Mouse (Mus musculus): ENCODE measurements at regions not wholly inside any gene's neighbourhood (a gene's known extent, or its start where the extent isn't known, plus 50 kb on each side); places are given as distances from the start of the nearest gene placed in this dataset.

DNA sequence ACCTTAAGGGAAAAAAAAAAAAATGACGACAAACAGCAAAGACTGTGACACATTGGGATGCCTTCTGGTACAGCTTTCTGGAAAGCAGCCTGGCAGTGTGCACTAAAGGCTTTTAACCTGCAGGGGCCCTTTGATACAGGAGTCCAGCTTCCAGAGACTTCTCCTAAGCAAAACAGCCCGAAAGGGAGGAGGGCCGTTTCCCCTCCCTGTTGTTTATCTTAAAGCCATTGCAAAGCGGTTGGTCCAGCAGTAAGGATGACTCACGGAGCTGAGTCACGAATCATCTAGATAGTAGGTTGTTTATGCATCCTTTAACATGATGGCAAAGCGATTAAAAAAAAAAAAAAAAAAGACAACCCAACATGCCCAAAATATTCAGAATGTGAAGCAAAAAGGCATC lies 70.4 kb upstream of the Rap1b start:
- intact Hi-C loops (cut with DNase I), result no loop called here
- DNase-seq (ENCODE audit: extremely low spot score in 1 of 2, low spot score in 2 of 2), result peak in 1 of 2 experiments; percentile 25
- no peak overlapping the region for H3K4me3 ChIP-seq
- H3K27ac ChIP-seq, result no peak overlapping the region
- peak; percentile 14; the same call in 1 of the 2 replicates for TF ChIP-seq CTCF (IDR thresholded peaks at IDR 0.05)

GRCm38 (mm10) chr10:117917870-117918269 lies 72.0 kb upstream of the Rap1b start:
- Histone ChIP-seq H3K27ac (no peak overlapping the region), H3K4me3 (no peak overlapping the region)
- DNase-seq (ENCODE audit: extremely low spot score in 1 of 2, low spot score in 2 of 2), result no peak
- no peak for TF ChIP-seq CTCF (IDR thresholded peaks at IDR 0.05)
- intact Hi-C loops (cut with DNase I), result no loop called here

DNA sequence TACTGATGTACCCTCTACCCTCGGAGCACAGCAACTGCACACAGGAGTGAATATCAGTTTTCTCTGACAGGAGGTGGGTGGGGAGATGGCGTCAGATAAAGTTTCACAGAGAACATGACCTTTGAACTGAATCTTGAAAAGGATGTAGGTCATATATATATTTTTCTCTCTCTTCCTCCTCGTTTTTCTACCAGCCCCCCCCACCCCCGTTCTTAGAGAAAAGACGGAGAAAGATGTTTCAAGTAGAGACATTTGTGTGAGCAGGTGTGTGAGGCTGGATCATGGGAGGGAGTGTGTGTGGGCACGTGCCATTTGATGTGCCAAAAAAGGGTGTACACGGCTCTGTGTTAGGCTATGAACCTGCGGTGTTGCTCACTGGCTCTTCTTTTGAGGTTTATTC lies 72.8 kb upstream of the Rap1b start:
- no peak overlapping the region for H3K4me3 ChIP-seq
- no peak for TF ChIP-seq CTCF (IDR thresholded peaks at IDR 0.05)
- intact Hi-C loops (cut with DNase I), result no loop called here
- DNase-seq (ENCODE audit: extremely low spot score in 1 of 2, low spot score in 2 of 2), result no peak
- no peak overlapping the region for H3K27ac ChIP-seq

DNA sequence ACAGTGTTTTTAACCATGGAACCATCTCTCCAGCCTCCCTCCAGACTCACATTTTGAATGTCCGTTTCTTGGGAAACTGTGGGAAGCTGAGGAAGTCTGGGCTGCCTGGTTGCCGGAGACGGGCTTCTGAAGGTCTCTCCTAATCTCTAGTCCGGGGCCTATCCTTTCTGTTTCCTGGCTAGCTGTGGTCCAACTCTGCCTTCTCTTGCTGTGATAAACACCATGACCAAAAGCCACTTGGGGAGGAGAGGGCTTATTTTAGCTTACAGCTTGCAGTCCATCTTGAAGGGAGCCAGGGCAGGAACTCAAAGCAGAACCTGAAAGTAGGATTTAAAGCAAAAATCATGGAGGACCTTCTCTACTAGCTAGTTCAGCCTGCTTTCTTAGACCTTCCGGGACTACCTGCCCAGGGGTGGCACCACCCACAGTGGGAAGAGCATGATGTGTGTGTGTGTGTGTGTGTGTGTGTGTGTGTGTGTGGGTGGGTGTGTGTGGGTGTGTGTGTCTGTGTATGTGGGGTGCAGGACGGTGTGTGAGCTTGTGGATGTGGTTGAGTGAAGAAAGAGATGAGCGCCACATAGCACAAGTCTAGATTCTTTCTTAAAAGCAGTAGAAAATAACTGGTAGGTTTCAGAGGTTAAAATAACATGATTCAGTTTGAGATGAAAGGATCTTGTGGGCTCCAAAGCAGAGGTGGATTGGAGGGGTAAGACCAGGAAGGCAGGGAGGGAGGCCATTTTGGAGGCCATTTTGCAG lies 73.5 kb upstream of the Rap1b start:
- intact Hi-C loops (cut with DNase I), result no loop called here
- DNase-seq (ENCODE audit: extremely low spot score in 1 of 2, low spot score in 2 of 2), result no peak
- no peak overlapping the region for H3K4me3 ChIP-seq
- no peak for TF ChIP-seq CTCF (IDR thresholded peaks at IDR 0.05)
- H3K27ac ChIP-seq, result no peak overlapping the region

- no peak for TF ChIP-seq CTCF (IDR thresholded peaks at IDR 0.05)
- intact Hi-C loops (cut with DNase I), result no loop called here
- no peak for DNase-seq (ENCODE audit: extremely low spot score in 1 of 2, low spot score in 2 of 2)
- Histone ChIP-seq H3K27ac (no peak overlapping the region), H3K4me3 (no peak overlapping the region)
These were observed 79.4 kb upstream of the Rap1b start for GRCm38 (mm10) chr10:117925186-117925585.

DNA sequence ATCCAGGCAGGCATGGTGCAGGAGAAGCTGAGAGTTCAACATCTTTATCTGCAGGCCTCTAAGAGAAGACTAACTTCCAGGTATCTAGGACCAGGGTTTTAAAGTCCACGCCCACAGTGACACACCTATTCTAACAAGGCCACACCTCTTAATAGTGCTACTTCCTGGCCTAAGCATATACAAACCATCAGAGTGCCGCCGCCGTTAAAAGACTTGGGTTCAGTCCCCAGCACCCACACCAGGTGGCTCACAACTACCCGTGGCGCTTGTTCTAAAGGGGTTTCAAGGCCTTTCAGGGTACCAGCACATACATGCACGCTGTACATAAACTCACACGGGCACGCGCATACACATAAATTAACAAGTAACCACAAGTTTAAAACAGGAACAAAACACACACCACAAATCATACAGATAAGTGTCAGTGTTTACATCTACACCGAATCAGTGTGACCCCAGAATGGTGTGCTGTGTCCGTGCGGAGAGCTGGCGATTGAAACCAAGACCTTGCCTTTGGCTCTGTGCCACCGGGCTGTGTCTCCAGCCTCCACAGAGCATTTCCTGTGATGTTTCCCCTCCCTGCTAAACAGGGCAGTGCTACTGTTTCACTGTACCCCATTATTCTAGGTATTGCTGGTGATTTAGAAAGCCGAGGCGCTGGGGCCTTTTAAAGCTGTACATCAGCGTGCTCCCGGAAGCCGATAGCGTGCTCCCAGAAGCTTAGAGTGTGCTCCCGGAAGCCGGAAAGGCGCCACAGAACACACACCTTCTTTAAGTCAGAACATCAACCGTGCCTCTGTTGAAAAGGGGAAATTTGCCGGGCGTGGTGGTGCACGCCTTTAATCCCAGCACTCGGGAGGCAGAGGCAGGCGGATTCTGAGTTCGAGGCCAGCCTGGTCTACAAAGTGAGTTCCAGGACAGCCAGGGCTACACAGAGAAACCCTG lies 80.0 kb upstream of the Rap1b start:
- H3K27ac ChIP-seq, result no peak overlapping the region
- no peak overlapping the region for H3K4me3 ChIP-seq
- no peak for DNase-seq (ENCODE audit: extremely low spot score in 1 of 2, low spot score in 2 of 2)
- intact Hi-C loops (cut with DNase I), result no loop called here
- no peak for TF ChIP-seq CTCF (IDR thresholded peaks at IDR 0.05)

- Histone ChIP-seq H3K27ac (no peak overlapping the region), H3K4me3 (no peak overlapping the region)
- no peak for TF ChIP-seq CTCF (IDR thresholded peaks at IDR 0.05)
- DNase-seq (ENCODE audit: extremely low spot score in 1 of 2, low spot score in 2 of 2), result no peak
- intact Hi-C loops (cut with DNase I), result no loop called here
These were observed 83.2 kb upstream of the Rap1b start for GRCm38 (mm10) chr10:117928998-117929397.

- intact Hi-C loops (cut with DNase I), result no loop called here
- no peak for DNase-seq (ENCODE audit: extremely low spot score in 1 of 2, low spot score in 2 of 2)
- H3K4me3 ChIP-seq, result no peak overlapping the region
- H3K27ac ChIP-seq, result no peak overlapping the region
- TF ChIP-seq CTCF (IDR thresholded peaks at IDR 0.05), result no peak
These were observed 89.0 kb upstream of the Rap1b start for GRCm38 (mm10) chr10:117934797-117935196.

DNA sequence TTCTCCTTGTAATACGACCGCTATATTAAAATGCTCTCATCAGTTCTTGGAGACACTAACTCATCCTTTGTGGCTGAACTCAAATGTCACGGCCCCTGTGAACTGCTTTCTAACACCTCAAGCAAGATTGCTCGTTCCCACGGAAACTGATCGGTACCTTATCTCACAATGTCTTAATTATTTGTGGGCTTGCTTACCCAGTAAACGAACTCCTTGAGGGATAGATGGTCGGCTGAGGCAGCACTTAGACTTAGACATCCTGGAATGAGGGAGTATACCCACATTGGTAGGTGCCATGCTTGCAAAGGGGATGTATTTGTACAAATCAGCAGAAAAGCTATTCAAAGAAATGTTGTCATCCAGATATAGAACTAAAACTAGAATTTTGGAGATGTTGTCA lies 92.9 kb upstream of the Rap1b start:
- H3K4me3 ChIP-seq, result no peak overlapping the region
- H3K27ac ChIP-seq, result no peak overlapping the region
- TF ChIP-seq CTCF (IDR thresholded peaks at IDR 0.05), result no peak
- no peak for DNase-seq (ENCODE audit: extremely low spot score in 1 of 2, low spot score in 2 of 2)
- intact Hi-C loops (cut with DNase I), result no loop called here

GRCm38 (mm10) chr10:117940441-117941265 lies 94.8 kb upstream of the Rap1b start:
- TF ChIP-seq CTCF (IDR thresholded peaks at IDR 0.05), result no peak
- no peak for DNase-seq (ENCODE audit: extremely low spot score in 1 of 2, low spot score in 2 of 2)
- Histone ChIP-seq H3K4me3 (no peak overlapping the region), H3K27ac (peak overlapping the region; percentile 16; the same call in 1 of the 2 replicates)
- intact Hi-C loops (cut with DNase I), result no loop called here

- intact Hi-C loops (cut with DNase I), result no loop called here
- DNase-seq (ENCODE audit: extremely low spot score in 1 of 2, low spot score in 2 of 2), result no peak
- Histone ChIP-seq H3K4me3 (no peak overlapping the region), H3K27ac (peak overlapping the region; percentile 16; the same call in 1 of the 2 replicates)
- no peak for TF ChIP-seq CTCF (IDR thresholded peaks at IDR 0.05)
These were observed 95.4 kb upstream of the Rap1b start for GRCm38 (mm10) chr10:117941266-117941651.

All from left cerebral cortex, adult 2 months (tissue).